In the genomic region with DNA sequence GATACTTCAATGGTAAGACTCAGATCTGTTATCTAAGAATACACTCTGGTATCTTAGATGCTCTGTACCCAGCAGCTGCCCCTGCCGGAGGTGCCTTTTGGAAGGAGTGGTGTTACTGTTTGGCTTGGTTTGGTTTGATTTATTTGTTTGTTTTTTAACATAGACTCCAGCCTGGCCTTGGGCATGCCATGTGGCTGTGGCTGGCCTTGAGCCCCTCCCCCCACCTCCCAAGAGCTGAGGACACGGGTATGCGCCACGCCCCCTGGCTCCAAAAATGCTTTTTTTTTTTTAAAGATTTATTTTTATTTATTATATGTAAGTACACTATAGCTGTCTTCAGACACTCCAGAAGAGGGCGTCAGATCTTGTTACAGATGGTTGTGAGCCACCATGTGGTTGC, we compare ENCODE assay signal across 11 mouse cellular contexts.
"Had no signal": no experiment of that assay in that cellular context is flagged by ENCODE, and none has a peak within 500 bp of the region (broad histone marks: within the 10 kb centered on the region; RNA-seq: fewer than 3 reads in every experiment).

No protein-coding gene starts in this region.

- DNase-seq: kidney, adult 8-10 months; kidney, postnatal 25 days; layer of hippocampus, adult 9-11 months; layer of hippocampus, postnatal 36 days; left cerebral cortex, postnatal 4 days; lung, adult 2 months; lung, postnatal 36 days; thymus, postnatal 36 days had no signal

- ATAC-seq: intestine, postnatal 0 days; lung, postnatal 0 days; midbrain, embryonic 13.5 days had no signal
